Mouse (Mus musculus) kidney, postnatal 0 days (tissue): Measurements from ENCODE around the gene Fam20a. TPM values are rescaled to one million over a fixed set of nuclear protein-coding genes. Genes with fewer than 3 reads are reported as not detected.
A peak's percentile ranks its signal among the peaks of the same experiment; 100 is the strongest.

Experiments
- ATAC-seq: fragments of 200-750 bp; cut with Nextera tagmentation; replicated peaks from 2 replicates; pipeline ENCODE4 v1.8.0; 2017; ENCODE audit warnings: low read depth, moderate number of reproducible peaks, moderate TSS enrichment, moderate library complexity; ENCODE audit not compliant: low FRiP score
- DNase-seq: peaks from one replicate; pipeline ENCODE4 v3.0.0-alpha.2; 2016; ENCODE audit warnings: low spot score
- H3K27ac ChIP-seq: fragments of 300-500 bp; sonication (generic); 2 replicates; pipeline ENCODE4 v1.5.1; 2014; ENCODE audit warnings: mild to moderate bottlenecking
- H3K27me3 ChIP-seq: fragments of 300-500 bp; sonication (generic); 2 replicates; pipeline ENCODE4 v1.6.1; 2014; ENCODE audit warnings: low read length, mixed read lengths; ENCODE audit not compliant: insufficient read depth
- H3K36me3 ChIP-seq: fragments of 300-500 bp; sonication (generic); 2 replicates; pipeline ENCODE4 v1.6.1; 2014; ENCODE audit warnings: low read length, mixed read lengths; ENCODE audit not compliant: insufficient read depth
- H3K4me1 ChIP-seq: fragments of 300-500 bp; sonication (generic); replicated peaks from 2 replicates; pipeline ENCODE4 v1.6.1; 2014; ENCODE audit warnings: antibody characterized with exemption, low read length, mixed read lengths; ENCODE audit not compliant: insufficient read depth
- H3K4me2 ChIP-seq: fragments of 300-500 bp; sonication (generic); 2 replicates; pipeline ENCODE4 v1.6.1; 2014; ENCODE audit warnings: mild to moderate bottlenecking, low read length, moderate library complexity, mixed read lengths
- H3K4me3 ChIP-seq: fragments of 300-500 bp; sonication (generic); replicated peaks from 2 replicates; pipeline ENCODE4 v1.5.1; 2014; ENCODE audit warnings: low read depth, low read length
- H3K9ac ChIP-seq: fragments of 300-500 bp; sonication (generic); 2 replicates; pipeline ENCODE4 v1.6.1; 2014; ENCODE audit warnings: low read depth, low read length
- H3K9me3 ChIP-seq: fragments of 300-500 bp; sonication (generic); replicated peaks from 2 replicates; pipeline ENCODE4 v1.6.1; 2016; ENCODE audit warnings: low read length, inconsistent platforms, mixed read lengths
- CTCF ChIP-seq: IDR thresholded peaks from 2 replicates; pipeline ENCODE4 v1.5.1; 2016; ENCODE audit warnings: antibody characterized with exemption, low read depth, mild to moderate bottlenecking, moderate library complexity
- WGBS: fragments of 180-500 bp; shearing (Covaris S2); extraction: QIAGEN DNeasy Blood & Tissue Kit; methylation state at CpG from one replicate; pipeline ENCODE4 v1.1.7; 2014; 5-methylcytosine and 5-hydroxymethylcytosine counted together
- polyA plus RNA-seq: library from polyadenylated mRNA; unstranded; fragments of >200 nt; fragmentation: Nextera tagmentation; extraction: Ambion mirVana; gene quantifications from 2 replicates; pipeline ENCODE4 v1.2.1, GENCODE M21; 2015

The Fam20a gene
- polyA plus RNA-seq, 1 experiment from 2014 or later: 5.8 TPM

GRCm38 (mm10) chr11:109732726-109733438 is 10.8 kb upstream of the Fam20a start:
- 68% methylated on average over 8 of the region's 8 CpGs for WGBS
- ATAC-seq: no peak
- Histone ChIP-seq H3K27me3 (no peaks in the 10 kb centered on the region), H3K9ac (no peak overlapping the region), H3K36me3 (no peaks in the 10 kb centered on the region), H3K4me3 (no peak overlapping the region), H3K4me1 (no peaks in the 10 kb centered on the region), H3K27ac (no peak overlapping the region), H3K4me2 (no peak overlapping the region), H3K9me3 (no peaks in the 10 kb centered on the region)
- DNase-seq: no peak
- no peak for TF ChIP-seq CTCF

- Histone ChIP-seq H3K27me3 (no peaks in the 10 kb centered on the region), H3K9me3 (no peaks in the 10 kb centered on the region), H3K36me3 (no peaks in the 10 kb centered on the region), H3K9ac (no peak overlapping the region), H3K4me3 (no peak overlapping the region), H3K4me2 (no peak overlapping the region), H3K4me1 (no peaks in the 10 kb centered on the region), H3K27ac (no peak overlapping the region)
- ATAC-seq (no peak), DNase-seq (no peak)
- no peak for TF ChIP-seq CTCF
- WGBS: 56% methylated on average over 3 of the region's 3 CpGs
Observed at GRCm38 (mm10) chr11:109728371-109728770, 6.3 kb upstream of the Fam20a start.

- TF ChIP-seq CTCF: no peak
- Histone ChIP-seq H3K4me1 (peaks cover 12% of the 10 kb centered on the region; the same call in 1 of the 2 replicates), H3K4me3 (peak overlapping the region; percentile 40; the same call in 1 of the 2 replicates), H3K27me3 (no peaks in the 10 kb centered on the region), H3K27ac (0 out of 2 replicates have a peak overlapping the region, but pooled peaks have one; percentile 67), H3K36me3 (no peaks in the 10 kb centered on the region), H3K9me3 (no peaks in the 10 kb centered on the region), H3K4me2 (peak overlapping the region; percentile 82), H3K9ac (no peak overlapping the region)
- WGBS: 33% methylated on average over 4 of the region's 4 CpGs
- DNase-seq (peak; percentile 78), ATAC-seq (no peak; the same call in 1 of the 2 replicates)
Observed at GRCm38 (mm10) chr11:109722711-109723110, 632 bp upstream of the Fam20a start.

GRCm38 (mm10) chr11:109721320-109721780 is 729 bp downstream of the Fam20a start:
- peaks cover 12% of the 10 kb centered on the region; the same call in 1 of the 2 replicates for H3K4me1 ChIP-seq
- peak overlapping the region; percentile 40 for H3K4me3 ChIP-seq
- peak overlapping the region; percentile 67; the same call in 1 of the 2 replicates for H3K27ac ChIP-seq
- peak; percentile 69 for DNase-seq
- TF ChIP-seq CTCF: peak; percentile 27; the same call in 1 of the 2 replicates
- peak; percentile 65 for ATAC-seq
- H3K4me2 ChIP-seq: peak overlapping the region; percentile 82
- WGBS: under 1% methylated on average over 40 of the region's 40 CpGs
- H3K9me3 ChIP-seq: no peaks in the 10 kb centered on the region
- peak overlapping the region; percentile 51 for H3K9ac ChIP-seq
- no peaks in the 10 kb centered on the region for H3K36me3 ChIP-seq
- H3K27me3 ChIP-seq: no peaks in the 10 kb centered on the region

GRCm38 (mm10) chr11:109720809-109721319 is 1.2 kb downstream of the Fam20a start:
- Histone ChIP-seq H3K4me2 (peak overlapping the region; percentile 82), H3K36me3 (no peaks in the 10 kb centered on the region), H3K27ac (peak overlapping the region; percentile 67; the same call in 1 of the 2 replicates), H3K4me1 (peaks cover 12% of the 10 kb centered on the region; the same call in 1 of the 2 replicates), H3K4me3 (peak overlapping the region; percentile 40), H3K9me3 (no peaks in the 10 kb centered on the region), H3K9ac (peak overlapping the region; percentile 51), H3K27me3 (no peaks in the 10 kb centered on the region)
- peak; percentile 19; the same call in 1 of the 2 replicates for ATAC-seq
- 16% methylated on average over 12 of the region's 12 CpGs for WGBS
- TF ChIP-seq CTCF: no peak
- DNase-seq: peak; percentile 80

DNA sequence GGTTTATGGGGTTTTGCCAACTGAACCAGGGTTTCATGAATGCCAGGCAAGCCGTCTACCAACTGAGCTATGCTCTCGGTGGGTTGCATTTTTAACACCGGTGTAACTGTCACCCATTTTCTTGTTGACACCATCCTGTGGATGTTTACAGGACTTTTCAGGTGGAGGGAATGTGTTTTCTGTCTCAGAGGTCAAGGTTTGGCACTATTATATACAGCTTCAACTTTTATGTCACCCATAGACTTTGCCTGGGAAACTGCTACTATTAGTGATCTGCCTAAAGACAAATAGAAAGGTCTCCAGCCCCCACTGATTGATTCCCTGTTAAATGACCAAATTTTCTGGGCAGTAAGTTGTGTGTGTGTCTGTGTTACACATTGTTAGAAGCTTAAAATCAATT is 2.7 kb downstream of the Fam20a start:
- H3K27ac ChIP-seq: no peak overlapping the region
- H3K27me3 ChIP-seq: no peaks in the 10 kb centered on the region
- no peak overlapping the region for H3K9ac ChIP-seq
- TF ChIP-seq CTCF: no peak
- H3K4me2 ChIP-seq: no peak overlapping the region
- ATAC-seq (no peak), DNase-seq (no peak)
- peaks cover 12% of the 10 kb centered on the region; the same call in 1 of the 2 replicates for H3K4me1 ChIP-seq
- no peak overlapping the region for H3K4me3 ChIP-seq
- H3K9me3 ChIP-seq: no peaks in the 10 kb centered on the region
- H3K36me3 ChIP-seq: no peaks in the 10 kb centered on the region
- WGBS: 91% methylated on average over 3 of the region's 3 CpGs
